ENCODE assay signal across 8 mouse cellular contexts in the genomic region with DNA sequence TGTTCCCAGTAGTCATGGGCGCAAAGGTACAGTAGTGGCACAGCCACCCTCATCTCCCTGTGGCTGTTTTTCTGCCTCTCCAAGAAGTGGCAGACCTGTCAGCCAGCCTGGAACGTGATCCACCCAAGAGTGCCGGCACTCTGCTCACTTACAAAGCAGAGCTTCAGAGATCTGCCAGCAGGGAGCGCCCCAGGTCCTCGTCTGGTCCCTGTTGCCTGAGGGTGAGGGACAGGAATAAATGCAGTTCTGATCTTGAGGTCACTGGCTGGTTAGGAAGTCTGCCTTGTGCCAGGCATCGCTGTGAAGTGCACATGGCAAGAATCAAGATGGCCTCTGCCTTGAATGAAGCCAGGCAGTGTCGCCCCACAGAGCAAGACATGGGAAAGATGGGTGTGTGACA. TPM values are rescaled to one million over a fixed set of nuclear protein-coding genes. Genes with fewer than 3 reads are reported as not detected.
A peak's percentile ranks its signal among the peaks of the same experiment; 100 is the strongest.
DNase-seq lines count a peak whose midpoint lies in the region; ATAC-seq and TF ChIP-seq lines count a peak whose summit lies in the region.

No protein-coding gene starts in this region.

- H3K4me2 ChIP-seq in heart, embryonic 11.5 days: no peak overlapping the region
- H3K4me2 ChIP-seq in CH12.LX (ENCODE audit: insufficient read depth, low read depth, poor library complexity, severe bottlenecking): no peak overlapping the region

- no peak overlapping the region for H3K9ac ChIP-seq in heart, embryonic 11.5 days (ENCODE audit: low read depth, low read length)
- H3K9ac ChIP-seq in CH12.LX (ENCODE audit: insufficient read depth, low read depth): no peak overlapping the region

- TF ChIP-seq POLR2A in CH12.LX (IDR thresholded peaks at IDR 0.05; ENCODE audit: low read depth, low read length): no peak

- no peak overlapping the region for H3K4me3 ChIP-seq in heart, embryonic 11.5 days (ENCODE audit: low read depth, low read length)
- H3K4me3 ChIP-seq in CH12.LX (replicated peaks in 1 of 3; ENCODE audit: low read depth in 2 of 3, low read length in 2 of 3, poor library complexity in 1 of 3): no peak overlapping the region
- H3K4me3 ChIP-seq in gastrocnemius, adult 2 months: no peak overlapping the region

- H3K9me3 ChIP-seq in heart, embryonic 11.5 days (replicated peaks; ENCODE audit: control insufficient read depth, low read length): no peaks in the 10 kb centered on the region
- H3K9me3 ChIP-seq in CH12.LX (replicated peaks; ENCODE audit: low read length): no peaks in the 10 kb centered on the region

- 0 out of 2 replicates have a peak, but pooled peaks cover 3% of the 10 kb centered on the region for H3K4me1 ChIP-seq in heart, embryonic 11.5 days (ENCODE audit: control insufficient read depth, insufficient read depth, low read length)
- peaks cover 0 to 7% of the 10 kb centered on the region in 2 experiments; a peak in 2 of 4 replicates for H3K4me1 ChIP-seq in CH12.LX (ENCODE audit: control insufficient read depth in 1 of 2, insufficient read depth in 2 of 2)

- H3K79me2 ChIP-seq in CH12.LX (replicated peaks; ENCODE audit: control insufficient read depth, extremely low read depth, insufficient read depth, poor library complexity, severe bottlenecking): no peaks in the 10 kb centered on the region

- in situ Hi-C loops in CH12.LX (cut with MboI; ENCODE audit: low pct_ligation_motif_present, low pct_unique_long_range_greater_than_20kb, low sequenced_read_pairs): no loop called here

- intact Hi-C loops in heart, postnatal 14 days (cut with DNase I): loop anchor here (1.0 kb wide), 1 partner anchor 153 kb away; no protein-coding TSS in a partner anchor
- intact Hi-C loops in gastrocnemius, adult 2 months (cut with DNase I): loop anchor here (2.0 kb wide), 1 partner anchor 154 kb away; no protein-coding TSS in a partner anchor

- peak in 1 of 2 experiments; percentile 75; a peak in 3 of 4 replicates for TF ChIP-seq CTCF in CH12.LX (conservative IDR thresholded peaks at IDR 0.05 in 1 of 2, IDR thresholded peaks at IDR 0.05 in 1 of 2; ENCODE audit: low read depth in 2 of 2, low read length in 2 of 2)
- peak; percentile 72 for TF ChIP-seq CTCF in gastrocnemius, adult 2 months (IDR thresholded peaks at IDR 0.05)

- ATAC-seq in heart, embryonic 11.5 days (replicated peaks; ENCODE audit: insufficient number of reproducible peaks, low FRiP score, low TSS enrichment): no peak

- WGBS in heart, embryonic 11.5 days (ENCODE audit: insufficient replicate concordance): 57% methylated on average over 7 of the region's 7 CpGs

- dilution Hi-C loops in CH12.LX (cut with MboI; ENCODE audit: extremely low pct_ligation_motif_present, extremely low pct_unique_long_range_greater_than_20kb, low sequenced_read_pairs): no loop called here

- H3K36me3 ChIP-seq in heart, embryonic 11.5 days (ENCODE audit: control insufficient read depth, insufficient read depth, low read length): peaks cover 2% of the 10 kb centered on the region; the same call in 1 of the 2 replicates
- H3K36me3 ChIP-seq in CH12.LX (replicated peaks in 1 of 2; ENCODE audit: control insufficient read depth in 1 of 2, insufficient read depth in 1 of 2, low read length in 1 of 2): peaks cover 5 to 64% of the 10 kb centered on the region in 2 experiments

- TF ChIP-seq RAD21 in CH12.LX (IDR thresholded peaks at IDR 0.05; ENCODE audit: low read depth, low read length): peak; percentile 72

- H3K27ac ChIP-seq in heart, embryonic 11.5 days (ENCODE audit: low read depth, low read length): no peak overlapping the region
- no peak overlapping the region for H3K27ac ChIP-seq in CH12.LX (ENCODE audit: insufficient read depth, low read depth)
- no peak overlapping the region for H3K27ac ChIP-seq in gastrocnemius, adult 2 months

- DNase-seq in heart, postnatal 14 days: peak; percentile 65 to 72
- peak; percentile 48 for DNase-seq in CH12.LX (ENCODE audit: extremely low read depth)
- peak; percentile 40 for DNase-seq in cerebellum, adult 11 months
- DNase-seq in gastrocnemius, adult 2 months: peak; percentile 82
- DNase-seq in layer of hippocampus, postnatal 36 days: peak; percentile 51 to 61
- peak; percentile 57 for DNase-seq in mesoderm, embryonic 11.5 days (ENCODE audit: low read depth, low spot score)
- DNase-seq in thymus, postnatal 4 days: peak; percentile 67

- no peaks in the 10 kb centered on the region for H3K27me3 ChIP-seq in heart, embryonic 11.5 days (ENCODE audit: control insufficient read depth, insufficient read depth, low read length)
- H3K27me3 ChIP-seq in CH12.LX (replicated peaks): no peaks in the 10 kb centered on the region

- no peak for TF ChIP-seq EP300 in CH12.LX (IDR thresholded peaks at IDR 0.05; ENCODE audit: low read length)

TF ChIP-seq in CH12.LX, 34 proteins besides CTCF, POLR2A, EP300 and RAD21:
- TF ChIP-seq JUND (conservative IDR thresholded peaks at IDR 0.05; ENCODE audit: low read depth, low read length): no peak
- TF ChIP-seq SMC3 (IDR thresholded peaks at IDR 0.05; ENCODE audit: low read depth, low read length): peak; percentile 79

RNA-seq across cellular contexts. Expression of a gene that starts 11.4 kb away (rescaled TPM):
- under 1 TPM; 0.50 to 0.63 TPM for total RNA-seq in heart, postnatal 14 days (2021)
- polyA plus RNA-seq in heart, embryonic 11.5 days (2014; fragmentation: Nextera tagmentation; extraction: Ambion mirVana): 0.17 and 0.37 TPM in 2 replicates
- total RNA-seq in CH12.LX (2012; rRNA removed) (0.08 and 0.13 TPM in 2 replicates), CH12.LX (2014; rRNA removed) (not detected in 2 replicates)
- not detected in 2 replicates for polyA plus RNA-seq in CH12.LX (2012; ENCODE audit: insufficient read length, low read depth)
- under 1 TPM; 0.08 to 0.13 TPM for total RNA-seq in gastrocnemius, adult 2 months (2021)
- 1 to 10 TPM; 7.4 TPM for total RNA-seq in layer of hippocampus, postnatal 36 days (2021)

Comparison
In these comparisons a context has a peak if more than half of its experiments do, and no peak if none do; other contexts are left out.
1. RNA of a gene that starts 11.4 kb away (total RNA-seq): 7.4 TPM in layer of hippocampus, postnatal 36 days; 0.50 to 0.63 TPM in heart, postnatal 14 days, 0.08 to 0.13 TPM in gastrocnemius, adult 2 months and 0.08 to 0.13 TPM in CH12.LX; every median in the first group is over 4 times any median in the second.
2. Peak in every context shown above with its lines, with median percentiles within 50 percentile points of each other: DNase-seq.